Mouse (Mus musculus) liver, embryonic 12.5 days (tissue): ENCODE measurements around the gene Hes7. TPM values are rescaled to one million over a fixed set of nuclear protein-coding genes. Genes with fewer than 3 reads are reported as not detected.

Experiments
- ATAC-seq: fragments of 200-750 bp; cut with Nextera tagmentation; 2 replicates; pipeline ENCODE4 v1.8.0; 2017; ENCODE audit warnings: moderate number of reproducible peaks, mild to moderate bottlenecking, moderate library complexity
- H3K27ac ChIP-seq: fragments of 300-500 bp; sonication (generic); 2 replicates; pipeline ENCODE4 v1.5.1; 2016; ENCODE audit warnings: mild to moderate bottlenecking
- H3K27me3 ChIP-seq: fragments of 300-500 bp; sonication (generic); replicated peaks from 2 replicates; pipeline ENCODE4 v1.6.1; 2016; ENCODE audit warnings: mild to moderate bottlenecking, moderate library complexity
- H3K36me3 ChIP-seq: fragments of 300-500 bp; sonication (generic); 2 replicates; pipeline ENCODE4 v1.6.1; 2016; ENCODE audit warnings: mild to moderate bottlenecking, moderate library complexity
- H3K4me1 ChIP-seq: fragments of 300-500 bp; sonication (generic); 2 replicates; pipeline ENCODE4 v1.6.1; 2016
- H3K4me2 ChIP-seq: fragments of 300-500 bp; sonication (generic); 2 replicates; pipeline ENCODE4 v1.6.1; 2016; ENCODE audit warnings: mild to moderate bottlenecking, moderate library complexity
- H3K4me3 ChIP-seq: fragments of 300-500 bp; sonication (generic); 2 replicates; pipeline ENCODE4 v1.5.1; 2016; ENCODE audit warnings: mild to moderate bottlenecking, moderate library complexity
- H3K9ac ChIP-seq: fragments of 300-500 bp; sonication (generic); 2 replicates; pipeline ENCODE4 v1.6.1; 2016; ENCODE audit warnings: mild to moderate bottlenecking, moderate library complexity
- H3K9me3 ChIP-seq: fragments of 300-500 bp; sonication (generic); replicated peaks from 2 replicates; pipeline ENCODE4 v1.6.1; 2016; ENCODE audit warnings: mild to moderate bottlenecking, moderate library complexity
- WGBS: fragments of 180-500 bp; shearing (Covaris S2); methylation state at CpG from one replicate; pipeline ENCODE4 v1.1.7; 2016; ENCODE audit not compliant: insufficient replicate concordance; 5-methylcytosine and 5-hydroxymethylcytosine counted together
- polyA plus RNA-seq: library from polyadenylated mRNA; unstranded; fragments of >200 nt; fragmentation: Nextera tagmentation; extraction: Ambion mirVana; gene quantifications from 2 replicates; pipeline ENCODE4 v1.2.1, GENCODE M21; 2016

Gene Hes7
- polyA plus RNA-seq, 1 experiment from 2014 or later = 0.46 TPM

DNA sequence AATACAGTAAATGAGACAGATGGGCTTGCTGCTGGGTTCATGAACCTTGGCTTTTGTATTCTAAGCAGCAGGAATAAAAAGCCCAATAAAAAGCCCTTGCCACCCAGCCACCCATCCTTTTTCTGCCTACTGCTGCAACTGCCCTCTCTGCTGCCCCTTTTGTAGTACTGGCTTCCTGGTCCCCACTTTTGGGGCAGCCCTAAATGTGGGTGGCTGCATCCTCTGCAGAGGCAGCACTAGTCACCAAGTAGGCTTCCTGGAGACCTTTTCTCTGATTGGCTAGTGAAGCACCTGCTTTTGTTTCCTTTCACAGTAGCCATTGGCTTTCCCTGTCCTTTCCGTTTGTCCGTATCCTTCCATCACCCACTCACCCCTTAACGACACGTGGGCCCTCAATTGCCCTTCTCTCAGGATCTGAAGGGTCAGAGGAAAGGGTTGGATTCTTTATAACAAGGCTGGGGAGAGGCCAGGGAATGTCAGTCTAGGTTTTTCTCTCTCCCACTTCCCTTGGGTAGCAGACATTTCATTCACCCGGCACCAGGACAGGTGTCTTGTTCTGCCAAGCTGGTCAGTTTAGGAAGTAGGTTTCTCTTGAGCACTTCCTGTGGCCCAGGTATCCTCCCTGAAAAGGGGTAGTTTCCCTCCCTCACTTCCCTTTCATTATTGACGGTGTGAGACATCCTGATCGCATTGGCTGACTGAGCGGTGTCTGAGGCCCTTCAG, 22.0 kb upstream of the Hes7 start:
- H3K27me3 ChIP-seq = no peaks in the 10 kb centered on the region
- peak overlapping the region; percentile 89 for H3K4me2 ChIP-seq
- H3K9ac ChIP-seq = peak overlapping the region; percentile 61
- 27% methylated on average over 8 of the region's 8 CpGs for WGBS
- peaks cover 73% of the 10 kb centered on the region for H3K4me1 ChIP-seq
- H3K4me3 ChIP-seq = peak overlapping the region; percentile 64
- H3K36me3 ChIP-seq = peaks cover 28% of the 10 kb centered on the region
- H3K27ac ChIP-seq = peak overlapping the region; percentile 91
- no peak for ATAC-seq
- no peaks in the 10 kb centered on the region for H3K9me3 ChIP-seq

- H3K27ac ChIP-seq = peak overlapping the region; percentile 91
- H3K4me1 ChIP-seq = peaks cover 71% of the 10 kb centered on the region
- H3K9me3 ChIP-seq = no peaks in the 10 kb centered on the region
- H3K36me3 ChIP-seq = peaks cover 33% of the 10 kb centered on the region
- peak overlapping the region; percentile 77 for H3K9ac ChIP-seq
- H3K27me3 ChIP-seq = no peaks in the 10 kb centered on the region
- ATAC-seq = peak; percentile 57
- peak overlapping the region; percentile 89 for H3K4me2 ChIP-seq
- WGBS = under 1% methylated on average over 19 of the region's 19 CpGs
- H3K4me3 ChIP-seq = peak overlapping the region; percentile 64
Observed at GRCm38 (mm10) chr11:69098762-69099091, 21.5 kb upstream of the Hes7 start.

- Histone ChIP-seq H3K27ac (peak overlapping the region; percentile 91), H3K36me3 (peaks cover 39% of the 10 kb centered on the region), H3K9ac (peak overlapping the region; percentile 77), H3K4me3 (peak overlapping the region; percentile 64), H3K27me3 (no peaks in the 10 kb centered on the region), H3K4me2 (peak overlapping the region; percentile 89), H3K9me3 (no peaks in the 10 kb centered on the region), H3K4me1 (peaks cover 65% of the 10 kb centered on the region)
- WGBS = under 1% methylated on average over 22 of the region's 22 CpGs
- ATAC-seq = no peak
Observed at GRCm38 (mm10) chr11:69099177-69099914, 20.9 kb upstream of the Hes7 start.

GRCm38 (mm10) chr11:69099915-69100345, 20.3 kb upstream of the Hes7 start:
- 2% methylated on average over 23 of the region's 23 CpGs for WGBS
- H3K4me3 ChIP-seq = peak overlapping the region; percentile 64
- peaks cover 61% of the 10 kb centered on the region for H3K4me1 ChIP-seq
- H3K4me2 ChIP-seq = peak overlapping the region; percentile 89
- H3K36me3 ChIP-seq = peaks cover 45% of the 10 kb centered on the region
- H3K27ac ChIP-seq = peak overlapping the region; percentile 91
- peak overlapping the region; percentile 77 for H3K9ac ChIP-seq
- no peaks in the 10 kb centered on the region for H3K9me3 ChIP-seq
- ATAC-seq = peak; percentile 41
- no peaks in the 10 kb centered on the region for H3K27me3 ChIP-seq

DNA sequence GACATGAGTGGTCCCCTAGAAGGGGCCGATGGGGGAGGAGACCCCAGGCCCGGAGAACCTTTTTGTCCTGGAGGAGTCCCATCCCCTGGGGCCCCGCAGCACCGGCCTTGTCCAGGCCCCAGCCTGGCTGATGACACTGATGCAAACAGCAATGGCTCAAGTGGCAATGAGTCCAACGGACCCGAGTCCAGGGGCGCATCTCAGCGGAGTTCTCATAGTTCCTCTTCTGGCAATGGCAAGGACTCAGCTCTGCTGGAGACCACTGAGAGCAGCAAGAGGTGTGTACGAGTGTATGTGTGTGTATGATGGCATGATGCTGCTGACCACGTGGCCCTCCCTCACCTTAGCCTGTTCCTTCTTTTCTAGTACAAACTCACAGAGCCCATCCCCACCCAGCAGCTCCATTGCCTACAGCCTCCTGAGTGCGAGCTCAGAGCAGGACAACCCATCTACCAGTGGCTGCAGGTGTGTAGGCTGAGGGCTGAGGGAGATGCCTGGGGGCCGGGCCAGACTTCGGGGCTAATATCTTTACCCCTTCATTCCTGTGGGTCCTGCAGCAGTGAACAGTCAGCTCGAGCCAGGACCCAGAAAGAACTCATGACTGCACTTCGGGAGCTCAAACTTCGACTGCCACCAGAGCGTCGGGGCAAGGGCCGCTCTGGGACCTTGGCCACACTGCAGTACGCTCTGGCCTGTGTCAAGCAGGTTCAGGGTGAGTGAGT, 19.4 kb upstream of the Hes7 start:
- no peak for ATAC-seq
- peaks cover 54% of the 10 kb centered on the region for H3K36me3 ChIP-seq
- H3K9me3 ChIP-seq = no peaks in the 10 kb centered on the region
- H3K9ac ChIP-seq = peak overlapping the region; percentile 77
- peak overlapping the region; percentile 64 for H3K4me3 ChIP-seq
- H3K27me3 ChIP-seq = no peaks in the 10 kb centered on the region
- peak overlapping the region; percentile 91; the same call in 1 of the 2 replicates for H3K27ac ChIP-seq
- 77% methylated on average over 20 of the region's 20 CpGs for WGBS
- peak overlapping the region; percentile 89 for H3K4me2 ChIP-seq
- H3K4me1 ChIP-seq = peaks cover 54% of the 10 kb centered on the region

GRCm38 (mm10) chr11:69101604-69102402, 18.4 kb upstream of the Hes7 start:
- WGBS = 75% methylated on average over 21 of the region's 21 CpGs
- no peak overlapping the region for H3K4me2 ChIP-seq
- H3K36me3 ChIP-seq = peaks cover 64% of the 10 kb centered on the region
- H3K9ac ChIP-seq = no peak overlapping the region
- no peak overlapping the region for H3K27ac ChIP-seq
- ATAC-seq = no peak
- no peaks in the 10 kb centered on the region for H3K9me3 ChIP-seq
- H3K4me1 ChIP-seq = peaks cover 44% of the 10 kb centered on the region
- no peak overlapping the region for H3K4me3 ChIP-seq
- H3K27me3 ChIP-seq = no peaks in the 10 kb centered on the region

DNA sequence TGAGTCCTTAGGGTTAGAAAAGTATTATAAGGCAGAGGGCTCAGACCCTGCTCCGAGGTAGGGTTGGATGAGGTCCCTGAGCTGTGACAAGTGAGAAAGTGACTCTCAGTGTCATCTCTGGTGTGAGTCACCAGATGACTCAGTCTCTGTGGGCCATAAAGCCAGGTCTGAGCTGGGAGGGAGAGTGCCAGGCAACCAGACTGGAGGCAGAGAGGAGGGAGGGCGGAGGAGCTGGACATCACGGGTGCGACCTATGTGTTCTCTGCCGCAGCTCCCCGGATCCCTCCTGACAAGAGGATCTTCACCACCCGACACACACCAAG, 17.8 kb upstream of the Hes7 start:
- peaks cover 69% of the 10 kb centered on the region for H3K36me3 ChIP-seq
- no peaks in the 10 kb centered on the region for H3K9me3 ChIP-seq
- H3K4me2 ChIP-seq = no peak overlapping the region
- H3K4me3 ChIP-seq = no peak overlapping the region
- no peak for ATAC-seq
- 94% methylated on average over 7 of the region's 7 CpGs for WGBS
- H3K27ac ChIP-seq = no peak overlapping the region
- no peaks in the 10 kb centered on the region for H3K27me3 ChIP-seq
- H3K9ac ChIP-seq = no peak overlapping the region
- peaks cover 38% of the 10 kb centered on the region for H3K4me1 ChIP-seq

- Histone ChIP-seq H3K4me3 (no peak overlapping the region), H3K4me1 (peaks cover 31% of the 10 kb centered on the region), H3K27ac (no peak overlapping the region), H3K4me2 (no peak overlapping the region), H3K9ac (no peak overlapping the region), H3K36me3 (peaks cover 77% of the 10 kb centered on the region), H3K9me3 (no peaks in the 10 kb centered on the region), H3K27me3 (no peaks in the 10 kb centered on the region)
- WGBS = 87% methylated on average over 14 of the region's 14 CpGs
- ATAC-seq = no peak
Observed at GRCm38 (mm10) chr11:69103121-69103520, 17.1 kb upstream of the Hes7 start.

GRCm38 (mm10) chr11:69103531-69104435, 16.4 kb upstream of the Hes7 start:
- Histone ChIP-seq H3K4me3 (no peak overlapping the region), H3K27ac (no peak overlapping the region), H3K27me3 (no peaks in the 10 kb centered on the region), H3K9me3 (no peaks in the 10 kb centered on the region), H3K9ac (no peak overlapping the region), H3K4me2 (no peak overlapping the region), H3K4me1 (peaks cover 24% of the 10 kb centered on the region), H3K36me3 (peaks cover 83% of the 10 kb centered on the region)
- no peak for ATAC-seq
- 78% methylated on average over 15 of the region's 15 CpGs for WGBS

DNA sequence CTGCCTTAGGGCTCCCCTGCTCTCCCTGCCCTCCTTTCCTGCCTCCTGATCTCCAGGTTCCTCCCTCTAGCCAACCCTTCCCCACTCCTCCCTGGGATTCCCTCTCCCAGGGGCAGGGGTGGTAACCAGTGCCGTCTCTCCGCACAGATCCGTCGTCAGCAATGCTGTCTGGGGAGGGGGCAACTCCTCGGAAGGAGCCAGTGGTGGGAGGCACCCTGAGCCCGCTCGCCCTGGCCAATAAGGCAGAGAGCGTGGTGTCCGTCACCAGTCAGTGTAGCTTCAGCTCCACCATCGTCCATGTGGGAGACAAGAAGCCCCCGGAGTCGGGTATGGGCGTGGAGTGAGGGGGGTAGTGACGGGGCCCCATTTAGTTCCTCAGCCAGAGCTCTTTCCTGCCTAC, 15.7 kb upstream of the Hes7 start:
- peaks cover 90% of the 10 kb centered on the region for H3K36me3 ChIP-seq
- peaks cover 24% of the 10 kb centered on the region for H3K4me1 ChIP-seq
- H3K27ac ChIP-seq = no peak overlapping the region
- ATAC-seq = no peak
- no peak overlapping the region for H3K4me2 ChIP-seq
- H3K4me3 ChIP-seq = no peak overlapping the region
- H3K27me3 ChIP-seq = no peaks in the 10 kb centered on the region
- 84% methylated on average over 14 of the region's 14 CpGs for WGBS
- H3K9ac ChIP-seq = no peak overlapping the region
- H3K9me3 ChIP-seq = no peaks in the 10 kb centered on the region

- Histone ChIP-seq H3K4me2 (no peak overlapping the region), H3K27me3 (no peaks in the 10 kb centered on the region), H3K4me3 (no peak overlapping the region), H3K9ac (no peak overlapping the region), H3K36me3 (peaks cover 92% of the 10 kb centered on the region), H3K9me3 (no peaks in the 10 kb centered on the region), H3K4me1 (peaks cover 24% of the 10 kb centered on the region), H3K27ac (no peak overlapping the region)
- WGBS = 79% methylated on average over 6 of the region's 6 CpGs
- ATAC-seq = no peak
Observed at GRCm38 (mm10) chr11:69105227-69105626, 15.0 kb upstream of the Hes7 start.
